Mouse (Mus musculus): ENCODE measurements around the gene Tnr. TPM values are rescaled to one million over a fixed set of nuclear protein-coding genes. Genes with fewer than 3 reads are reported as not detected.
"Not testable (repeated sequence)": the region's sequence is repeated elsewhere in the genome, so short reads cannot be mapped to it uniquely, and the experiment has no call there.

The Tnr gene
- polyA plus RNA-seq, 1 experiment from 2014 or later, result 0.08 TPM

GRCm38 (mm10) chr1:159953526-159953925, 430.0 kb downstream of the Tnr start:
- no peak overlapping the region for H3K9ac ChIP-seq

GRCm38 (mm10) chr1:159963351-159963750, 439.8 kb downstream of the Tnr start:
- no peaks in the 10 kb centered on the region for H3K27me3 ChIP-seq
- ATAC-seq (ENCODE audit: insufficient number of reproducible peaks, low FRiP score, low TSS enrichment, low read depth), result no peak
- 72% methylated on average over 4 of the region's 4 CpGs for WGBS

More at GRCm38 (mm10) chr1:159953526-159953925, 430.0 kb downstream of the Tnr start:
- Histone ChIP-seq H3K4me1 (no peaks in the 10 kb centered on the region), H3K9me3 (no peaks in the 10 kb centered on the region), H3K4me3 (no peak overlapping the region), H3K4me2 (no peak overlapping the region), H3K27me3 (no peaks in the 10 kb centered on the region), H3K36me3 (no peaks in the 10 kb centered on the region), H3K27ac (no peak overlapping the region)
- 11% methylated on average over 1 of the region's 1 CpGs for WGBS
- no peak for ATAC-seq (ENCODE audit: insufficient number of reproducible peaks, low FRiP score, low TSS enrichment, low read depth)

GRCm38 (mm10) chr1:159966286-159966685, 442.7 kb downstream of the Tnr start:
- H3K4me2 ChIP-seq; H3K27ac ChIP-seq; H3K9me3 ChIP-seq; H3K36me3 ChIP-seq; H3K27me3 ChIP-seq; H3K4me3 ChIP-seq; H3K9ac ChIP-seq; ATAC-seq (ENCODE audit: insufficient number of reproducible peaks, low FRiP score, low TSS enrichment, low read depth); H3K4me1 ChIP-seq: not testable (repeated sequence)

More at GRCm38 (mm10) chr1:159963351-159963750, 439.8 kb downstream of the Tnr start:
- Histone ChIP-seq H3K27ac (no peak overlapping the region), H3K4me3 (no peak overlapping the region), H3K36me3 (no peaks in the 10 kb centered on the region), H3K9ac (no peak overlapping the region), H3K9me3 (no peaks in the 10 kb centered on the region), H3K4me1 (no peaks in the 10 kb centered on the region), H3K4me2 (no peak overlapping the region)

- ATAC-seq (ENCODE audit: insufficient number of reproducible peaks, low FRiP score, low TSS enrichment, low read depth), result no peak
- Histone ChIP-seq H3K9ac (no peak overlapping the region), H3K27ac (no peak overlapping the region), H3K4me2 (no peak overlapping the region), H3K36me3 (no peaks in the 10 kb centered on the region), H3K9me3 (no peaks in the 10 kb centered on the region), H3K27me3 (no peaks in the 10 kb centered on the region), H3K4me3 (no peak overlapping the region), H3K4me1 (no peaks in the 10 kb centered on the region)
Measured at GRCm38 (mm10) chr1:159968395-159968794, 444.8 kb downstream of the Tnr start.

- Histone ChIP-seq H3K4me1 (no peaks in the 10 kb centered on the region), H3K27me3 (no peaks in the 10 kb centered on the region), H3K9me3 (no peaks in the 10 kb centered on the region), H3K27ac (no peak overlapping the region), H3K9ac (no peak overlapping the region), H3K36me3 (no peaks in the 10 kb centered on the region), H3K4me3 (no peak overlapping the region), H3K4me2 (no peak overlapping the region)
- WGBS, result 39% methylated on average over 2 of the region's 2 CpGs
- no peak for ATAC-seq (ENCODE audit: insufficient number of reproducible peaks, low FRiP score, low TSS enrichment, low read depth)
Measured at GRCm38 (mm10) chr1:159977786-159978185, 454.2 kb downstream of the Tnr start.

GRCm38 (mm10) chr1:159979096-159979495, 455.5 kb downstream of the Tnr start:
- H3K9ac ChIP-seq, result no peak overlapping the region
- no peak overlapping the region for H3K4me3 ChIP-seq
- H3K9me3 ChIP-seq, result no peaks in the 10 kb centered on the region
- no peak overlapping the region for H3K4me2 ChIP-seq
- H3K4me1 ChIP-seq, result no peaks in the 10 kb centered on the region
- no peak overlapping the region for H3K27ac ChIP-seq
- H3K36me3 ChIP-seq, result no peaks in the 10 kb centered on the region
- WGBS, result 69% methylated on average over 2 of the region's 2 CpGs
- ATAC-seq (ENCODE audit: insufficient number of reproducible peaks, low FRiP score, low TSS enrichment, low read depth), result no peak
- no peaks in the 10 kb centered on the region for H3K27me3 ChIP-seq

- H3K4me1 ChIP-seq, result no peaks in the 10 kb centered on the region
- no peak for ATAC-seq (ENCODE audit: insufficient number of reproducible peaks, low FRiP score, low TSS enrichment, low read depth)
- no peaks in the 10 kb centered on the region for H3K27me3 ChIP-seq
- WGBS, result 85% methylated on average over 1 of the region's 1 CpGs
- H3K9ac ChIP-seq, result no peak overlapping the region
- no peak overlapping the region for H3K4me2 ChIP-seq
- no peaks in the 10 kb centered on the region for H3K36me3 ChIP-seq
- no peak overlapping the region for H3K4me3 ChIP-seq
- H3K9me3 ChIP-seq, result no peaks in the 10 kb centered on the region
- no peak overlapping the region for H3K27ac ChIP-seq
Measured at GRCm38 (mm10) chr1:159980355-159980754, 456.8 kb downstream of the Tnr start.

All from limb, embryonic 15.5 days (tissue).